Mouse (Mus musculus): ENCODE data around the gene Ankrd34a.
A peak's percentile ranks its signal among the peaks of the same experiment; 100 is the strongest.

Ankrd34a gene

DNA sequence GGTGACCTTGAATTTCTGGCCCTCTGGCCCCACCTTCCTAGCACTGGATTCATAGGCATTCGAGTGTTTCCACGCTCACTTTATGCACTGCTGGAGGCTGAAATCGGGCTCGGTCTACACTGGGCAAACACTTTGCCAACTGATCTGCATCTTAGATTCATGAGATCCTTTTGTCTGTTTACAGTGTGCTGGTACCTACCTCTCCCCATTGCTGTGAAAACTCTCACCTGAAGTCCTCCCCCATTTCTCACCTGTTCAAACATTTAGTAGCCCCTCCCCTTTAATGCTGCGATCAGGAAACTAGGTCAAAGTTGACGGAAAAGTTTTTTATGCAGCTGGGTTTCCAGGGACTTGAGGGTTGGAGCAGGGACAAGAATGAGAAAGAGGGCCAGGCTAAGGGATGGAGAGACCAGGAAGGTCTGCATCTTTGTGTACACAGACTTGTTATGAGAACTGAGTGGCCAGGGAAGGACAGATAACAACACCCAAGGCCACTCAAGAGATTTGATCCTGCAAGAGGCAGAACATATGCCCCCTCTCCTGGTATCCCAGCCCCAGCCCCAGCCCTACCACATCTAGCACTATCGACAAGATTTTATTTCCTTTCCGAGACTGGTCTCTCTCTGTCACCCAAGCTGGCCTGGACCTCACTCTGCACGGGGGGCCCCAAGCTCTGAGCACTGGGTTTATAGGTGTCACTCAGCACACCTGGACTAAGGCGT is 32.4 kb upstream of the Ankrd34a start:
- DNase-seq: no peak

DNA sequence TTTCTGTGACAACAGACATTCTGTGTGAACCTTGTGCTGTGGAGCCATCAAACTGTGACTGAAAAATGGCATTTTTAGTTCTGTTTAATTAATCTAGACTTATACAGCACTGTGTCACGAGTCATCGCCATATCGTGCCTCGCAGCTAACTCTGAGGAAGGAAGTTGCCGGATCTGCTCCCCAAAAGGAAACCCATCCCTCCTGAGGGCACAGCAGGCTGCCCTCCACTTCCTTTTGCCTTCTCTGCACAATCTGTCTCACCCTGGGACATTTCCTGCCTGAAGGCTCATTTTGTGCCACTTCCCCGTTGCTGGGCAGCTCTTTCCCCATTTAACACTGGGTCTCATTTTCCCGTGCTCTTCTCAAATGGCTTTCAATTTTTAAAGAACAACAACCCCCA is 31.8 kb upstream of the Ankrd34a start:
- no peak for DNase-seq

DNA sequence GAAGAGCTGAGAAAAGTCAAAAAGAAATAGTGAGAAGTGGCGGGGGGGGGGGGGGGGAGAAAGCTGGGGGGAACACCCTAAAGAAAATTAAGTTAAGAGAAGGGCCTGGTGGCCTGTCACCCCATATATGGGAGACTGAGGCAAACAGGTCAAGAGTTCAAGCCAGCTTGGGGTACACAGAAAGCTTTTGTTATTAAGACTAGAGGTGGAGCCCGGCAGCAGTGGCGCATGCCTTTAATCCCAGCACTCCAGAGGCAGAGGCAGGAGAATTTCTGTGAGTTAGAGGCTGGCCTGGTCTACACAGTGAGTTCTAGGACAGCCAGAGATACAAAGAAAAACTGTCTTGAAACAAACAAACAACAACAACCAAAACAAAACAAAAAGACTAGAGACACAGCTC is 31.3 kb upstream of the Ankrd34a start:
- no peak for DNase-seq

DNA sequence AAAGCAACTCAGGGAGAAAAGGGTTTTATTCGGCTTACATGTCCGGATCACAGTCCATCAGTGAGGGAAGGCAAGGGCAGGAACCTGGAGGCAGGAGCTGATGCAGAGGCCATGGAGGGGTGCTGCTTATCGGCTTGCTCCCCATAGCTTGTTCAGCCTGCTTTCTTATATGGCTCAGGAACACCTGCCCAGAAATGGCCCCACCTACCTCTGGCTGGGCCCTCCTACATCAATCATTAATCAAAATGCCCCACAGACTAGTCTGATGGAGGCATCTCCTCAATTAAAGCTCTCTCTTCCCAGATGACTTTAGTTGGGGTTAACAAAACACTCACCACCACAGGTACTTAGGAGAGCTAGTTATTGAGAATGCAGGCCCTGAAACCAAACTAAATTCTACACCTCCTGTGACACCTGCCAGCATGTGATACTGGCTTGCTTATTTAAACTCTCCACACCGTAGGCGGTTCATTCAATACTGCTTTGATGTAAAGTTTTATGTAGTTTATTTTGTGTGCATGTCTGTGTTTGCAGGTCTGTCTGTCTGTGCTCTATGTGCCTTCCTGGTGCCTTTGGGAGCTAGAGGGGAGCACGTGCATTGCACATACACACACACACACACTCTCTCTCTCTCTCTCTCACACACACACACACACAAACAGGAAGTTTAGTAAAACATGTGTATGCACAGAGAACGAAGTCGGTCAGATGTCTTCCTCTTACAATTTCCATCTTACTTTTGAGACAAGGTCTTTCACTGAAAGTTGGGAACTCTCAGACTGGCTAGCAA is 29.6 kb upstream of the Ankrd34a start:
- DNase-seq: no peak

DNA sequence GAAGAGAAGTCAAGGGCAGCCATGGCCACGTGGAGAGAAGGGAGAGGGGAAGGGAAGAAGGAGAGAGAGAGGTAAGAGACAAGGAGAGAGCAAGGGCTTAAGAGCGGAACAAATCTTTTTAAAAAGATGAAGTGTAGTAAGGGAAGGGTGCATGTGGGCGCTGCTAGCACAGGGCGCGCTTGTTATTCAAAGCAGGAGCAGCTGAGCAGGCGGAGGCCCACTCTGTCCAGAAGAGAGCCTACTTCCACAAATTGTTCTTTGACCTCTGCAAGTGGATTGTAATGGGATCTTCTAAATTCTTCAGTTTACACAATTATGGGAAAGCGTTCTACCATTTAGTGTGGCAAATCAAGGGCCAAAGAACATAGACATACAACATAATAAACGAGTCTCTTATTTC is 27.8 kb upstream of the Ankrd34a start:
- DNase-seq: no peak

DNA sequence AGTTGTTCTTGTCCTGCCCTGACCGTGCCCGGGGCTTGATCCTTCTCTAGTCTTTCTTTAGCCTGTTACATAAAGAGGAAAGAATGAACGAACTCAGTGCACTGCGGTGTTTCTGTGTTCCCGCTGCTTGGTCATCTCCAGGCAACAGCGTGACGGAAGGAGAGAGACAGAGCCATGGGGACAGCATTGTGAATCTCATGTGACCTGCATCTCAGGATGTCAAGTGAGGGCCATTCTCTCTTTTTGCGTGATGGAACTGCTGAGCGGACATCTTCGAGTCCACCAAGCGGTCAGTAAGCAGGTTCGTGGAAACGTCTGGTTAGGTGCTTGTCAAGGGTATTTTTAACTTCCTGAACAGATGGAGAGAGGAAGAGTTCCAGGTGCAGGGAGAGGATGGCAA is 26.9 kb upstream of the Ankrd34a start:
- no peak for DNase-seq

DNA sequence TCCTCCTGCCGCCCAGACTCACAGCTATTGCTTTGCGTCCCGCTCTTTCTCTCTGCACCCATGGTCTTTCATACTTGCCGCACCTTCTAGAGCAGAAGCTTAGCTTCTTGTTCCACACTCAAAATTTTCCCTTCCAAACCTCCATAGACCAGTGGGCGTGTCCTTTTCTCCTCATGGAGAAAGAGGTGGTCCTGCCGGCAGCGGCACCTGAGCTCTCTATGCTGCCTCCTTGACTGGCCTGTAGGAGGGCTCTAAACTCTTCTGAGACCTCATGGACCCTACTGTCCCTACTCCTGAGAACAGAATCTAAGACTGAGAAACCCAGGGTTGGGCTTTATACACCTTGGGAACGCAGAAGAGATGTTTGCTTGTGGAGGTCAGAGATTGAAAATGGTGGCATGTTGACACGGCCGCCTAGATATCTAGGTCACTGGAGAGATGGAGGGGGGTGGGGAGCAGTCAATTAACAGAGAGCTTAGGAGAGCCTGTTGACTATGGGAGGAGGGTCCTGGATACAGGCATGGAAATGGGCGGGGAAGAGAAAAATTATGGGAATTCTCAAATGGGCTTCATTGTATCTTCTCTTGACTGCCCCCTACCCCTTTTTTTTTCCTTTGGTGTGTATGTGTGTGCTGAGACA is 26.4 kb upstream of the Ankrd34a start:
- DNase-seq: no peak

DNA sequence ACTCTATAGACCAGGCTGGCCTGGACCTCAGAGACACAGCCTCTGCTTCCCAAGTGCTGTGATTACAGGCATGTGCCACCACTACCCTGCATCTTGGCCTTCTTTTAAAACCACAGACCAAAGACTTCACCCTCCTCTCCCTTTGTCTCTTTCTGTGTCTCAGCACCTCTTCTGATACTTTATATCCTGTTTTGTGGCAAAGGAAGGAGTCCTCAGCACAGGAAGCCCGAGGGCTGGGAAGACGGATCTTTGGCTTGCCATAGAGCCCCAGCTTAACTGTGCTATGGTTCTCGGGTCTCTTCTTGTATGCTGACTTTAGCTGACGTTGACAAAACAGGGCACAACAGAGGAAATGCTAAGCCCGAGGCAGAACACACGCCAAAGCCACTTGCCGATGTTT is 25.8 kb upstream of the Ankrd34a start:
- no peak for DNase-seq

DNA sequence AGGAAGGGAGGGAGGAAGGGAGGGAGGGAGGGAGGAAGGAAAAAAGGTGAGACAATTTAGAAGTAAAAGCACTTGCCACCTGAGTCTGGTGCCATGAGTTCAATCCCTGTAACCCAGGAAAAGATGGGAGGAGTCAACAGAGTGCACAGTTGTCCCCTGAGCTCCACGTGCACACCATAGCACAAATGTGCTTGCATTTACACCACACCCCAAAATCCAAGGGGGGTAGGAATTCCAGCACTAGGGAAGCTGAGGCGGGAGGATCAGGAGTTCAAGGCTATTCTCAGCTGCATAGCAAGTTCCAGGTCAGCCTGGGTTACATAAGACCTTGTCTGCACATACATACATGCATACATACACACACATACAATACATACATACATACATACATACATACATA is 25.1 kb upstream of the Ankrd34a start:
- DNase-seq: no peak

DNA sequence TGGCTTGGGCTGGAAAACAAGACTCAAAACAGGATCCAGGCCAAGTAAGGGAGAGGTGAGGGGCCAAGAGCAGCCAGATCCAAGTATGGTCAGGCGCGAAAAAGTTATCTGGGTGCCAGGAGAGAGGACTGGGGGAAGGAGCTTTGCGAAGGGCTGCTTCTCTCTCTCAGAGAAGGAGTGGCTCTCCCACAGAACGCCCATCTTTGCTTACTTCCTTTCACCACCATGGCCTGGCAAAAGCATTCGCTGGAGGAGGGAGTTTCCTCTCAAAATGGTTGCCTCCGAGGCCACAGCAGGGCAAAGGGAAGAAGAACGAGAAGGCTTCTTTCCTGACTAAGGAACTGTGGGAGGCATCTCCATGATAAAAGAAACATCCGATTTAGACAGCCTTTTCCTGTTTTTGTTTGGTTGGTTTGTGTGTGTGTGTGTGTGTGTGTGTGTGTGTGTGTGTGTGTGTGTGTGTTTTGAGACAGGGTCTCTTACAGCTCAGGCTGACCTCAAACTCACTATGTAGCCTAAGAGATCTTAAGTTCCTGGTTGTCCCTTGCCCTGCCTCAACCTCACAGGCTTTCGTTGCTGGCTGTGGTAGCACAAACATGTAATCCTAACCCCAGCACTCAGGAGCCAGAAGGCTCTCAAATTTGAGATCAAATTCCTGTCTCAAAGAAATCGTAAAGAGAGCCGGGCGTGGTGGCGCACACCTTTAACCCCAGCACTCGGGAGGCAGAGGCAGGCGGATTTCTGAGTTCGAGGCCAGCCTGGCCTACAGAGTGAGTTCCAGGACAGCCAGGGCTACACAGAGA is 24.3 kb upstream of the Ankrd34a start:
- no peak for DNase-seq

DNA sequence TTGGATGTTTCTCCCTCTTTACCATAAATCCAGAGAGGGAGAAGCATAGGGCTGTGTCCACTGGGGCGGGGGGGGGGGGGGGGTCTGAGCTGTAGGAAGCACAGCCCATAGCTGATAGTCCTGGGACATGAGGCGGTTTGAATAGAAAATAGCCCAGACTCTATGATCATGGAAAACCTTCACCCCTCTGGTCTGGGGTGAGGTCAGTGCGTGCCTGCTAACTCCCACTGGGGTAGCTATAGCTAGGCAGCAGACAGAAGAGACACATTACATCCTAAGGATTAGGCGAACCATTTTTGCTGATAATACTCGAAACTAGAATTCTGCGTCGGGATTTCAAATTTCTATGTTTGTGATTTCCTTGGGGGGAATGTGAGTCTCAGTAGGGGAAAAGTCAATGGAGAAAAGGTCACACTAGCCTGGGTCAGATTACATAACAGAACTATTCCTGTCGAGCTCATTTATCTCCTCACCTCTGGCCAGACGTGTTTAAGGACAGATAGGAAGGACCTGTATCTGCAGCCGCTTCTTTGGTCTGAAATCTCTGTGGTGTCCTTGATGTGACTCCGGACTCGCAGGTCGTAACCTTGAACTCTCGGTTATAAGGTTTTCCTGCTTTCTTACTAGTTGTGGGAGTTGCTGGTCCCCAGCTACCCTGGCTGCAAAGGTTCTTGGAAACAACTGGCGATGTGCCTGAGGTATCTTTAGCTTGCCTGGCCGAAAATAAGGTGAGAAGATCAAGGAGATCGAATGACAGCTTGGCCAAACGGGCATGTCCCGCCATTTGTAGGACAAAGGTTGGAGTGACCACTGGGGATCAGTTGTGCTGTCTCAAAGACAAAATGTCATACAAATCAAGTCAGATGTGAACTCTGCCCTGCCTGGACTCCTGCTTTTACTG is 22.6 kb upstream of the Ankrd34a start:
- no peak for DNase-seq

DNA sequence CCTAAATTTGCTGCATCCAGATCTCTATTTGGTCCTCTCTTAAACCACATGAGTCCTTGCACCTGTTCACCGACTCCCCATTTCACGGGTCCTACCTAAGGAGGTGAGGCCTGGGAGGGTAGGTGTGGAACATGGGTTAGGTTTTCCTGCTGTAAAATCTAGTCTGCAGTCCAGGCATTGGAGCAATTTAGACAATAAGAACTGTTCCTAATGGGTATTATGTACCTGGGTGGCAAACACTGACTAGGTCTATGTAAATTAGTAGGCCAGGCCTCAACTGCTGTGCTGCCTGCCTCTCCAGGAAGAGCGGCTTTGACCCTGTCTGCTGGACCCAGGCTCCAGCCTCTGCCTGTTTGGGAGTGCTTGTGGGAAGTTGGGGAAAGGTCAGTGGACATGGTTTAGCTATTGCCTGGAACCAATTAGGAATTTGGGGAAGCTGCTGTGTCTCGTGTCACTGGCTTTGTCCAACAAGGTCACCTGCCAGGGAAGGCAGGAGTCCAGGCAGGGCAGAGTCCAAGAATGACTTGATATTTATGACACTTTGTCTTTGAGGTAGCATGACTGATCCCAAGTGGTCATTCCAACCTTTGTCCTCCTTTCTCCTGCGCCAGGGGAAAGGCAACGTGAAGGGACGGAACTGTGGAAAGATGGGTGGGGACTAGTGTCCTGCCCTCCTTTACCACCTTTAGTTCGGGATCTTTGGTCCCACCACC is 21.0 kb upstream of the Ankrd34a start:
- no peak for DNase-seq

DNA sequence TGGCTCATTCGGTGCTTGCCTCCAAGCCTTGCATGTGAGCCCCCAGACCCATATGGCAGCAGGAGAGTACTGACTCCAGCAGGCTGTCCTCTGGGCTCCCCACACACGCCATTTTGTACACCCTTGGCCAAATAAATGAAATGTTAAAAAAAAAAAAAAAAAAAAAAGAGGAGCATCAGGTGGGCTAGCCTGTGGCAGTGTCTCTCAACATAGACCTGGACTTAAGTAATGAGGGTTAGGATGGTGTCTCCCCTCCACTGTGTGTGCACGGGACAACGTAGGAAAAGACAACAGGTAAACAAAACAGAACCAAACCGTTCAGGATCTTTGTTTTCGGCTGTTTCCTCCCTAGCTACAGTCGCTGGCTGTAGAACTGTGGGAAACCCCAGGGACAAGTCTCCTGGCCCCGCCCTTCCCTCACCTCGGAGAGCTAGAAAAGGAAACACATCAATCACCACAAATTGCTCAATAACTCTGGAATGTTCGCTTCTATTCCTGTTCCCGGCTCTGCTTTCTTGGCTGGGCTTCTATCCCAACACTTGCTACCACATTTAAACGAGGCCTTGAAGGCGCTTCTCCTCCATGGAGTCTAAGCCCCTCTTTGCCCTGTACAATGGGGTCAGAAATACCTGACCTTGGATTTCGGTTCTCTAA is 20.3 kb upstream of the Ankrd34a start:
- DNase-seq: peak; percentile 17

DNA sequence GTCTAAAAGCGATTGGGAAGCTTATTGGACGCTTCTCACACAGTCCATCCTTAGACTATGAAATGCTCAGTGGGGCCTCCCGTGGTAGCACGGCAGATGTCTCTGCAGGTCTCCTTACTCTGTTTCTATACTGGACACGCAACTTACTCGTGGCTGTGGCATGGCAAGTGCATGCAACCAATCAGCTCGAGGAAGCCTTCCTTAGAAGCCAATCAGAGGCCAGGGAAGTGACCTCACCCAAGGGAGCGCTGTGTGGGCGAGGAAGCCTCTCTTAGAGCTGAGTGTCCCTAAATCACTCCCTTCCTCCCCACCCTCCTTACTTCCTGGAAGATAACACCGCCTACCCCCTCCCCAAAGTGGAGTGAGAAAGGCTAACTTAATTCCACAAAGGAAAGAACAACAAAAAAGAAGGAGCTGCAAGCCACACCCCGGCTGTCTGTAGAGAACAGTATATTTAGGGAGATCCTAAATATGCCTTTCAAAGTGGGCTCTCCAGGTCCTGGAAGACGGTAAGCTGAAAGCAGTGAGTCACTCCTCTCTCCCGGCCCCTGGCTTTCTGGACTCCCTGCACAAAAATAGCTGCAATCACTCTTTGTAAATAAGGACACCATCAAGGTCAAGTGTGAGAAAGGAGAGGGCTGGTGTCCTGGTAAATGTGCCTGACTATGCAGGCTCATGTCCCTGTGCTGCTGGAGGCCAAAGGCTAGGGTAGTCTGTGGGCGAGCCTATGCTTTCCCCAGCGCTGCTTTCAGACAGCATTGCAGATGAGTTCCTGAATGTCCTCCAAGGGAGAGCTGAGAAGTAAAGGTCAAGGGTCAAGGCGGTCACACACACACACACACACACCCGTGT is 19.5 kb upstream of the Ankrd34a start, which contains the start of gene Gm16253:
Gene Gm16253, plus strand, starts transcription at position 295 of the 852 bp plus-strand sequence.
- peak; percentile 95 for DNase-seq

DNA sequence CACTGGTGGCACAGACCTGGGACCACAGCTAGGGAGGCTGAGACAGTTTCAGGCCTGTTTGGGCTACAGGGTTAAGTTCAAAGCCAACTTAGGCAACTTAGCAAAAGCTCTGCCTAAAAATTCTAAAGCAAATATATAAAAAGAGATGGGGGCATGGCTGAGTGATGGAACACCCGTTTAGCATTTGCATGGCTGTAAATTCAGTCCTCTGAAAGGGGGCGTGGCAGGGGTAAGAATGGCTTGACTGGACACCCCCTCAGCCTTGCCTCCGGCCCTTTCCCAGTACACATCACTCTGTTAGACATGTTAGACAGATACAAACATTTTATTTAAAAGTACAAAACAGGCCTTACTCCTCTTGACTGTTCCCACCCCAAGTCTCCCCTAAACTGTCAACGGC is 18.9 kb upstream of the Ankrd34a start:
- no peak for DNase-seq

DNA sequence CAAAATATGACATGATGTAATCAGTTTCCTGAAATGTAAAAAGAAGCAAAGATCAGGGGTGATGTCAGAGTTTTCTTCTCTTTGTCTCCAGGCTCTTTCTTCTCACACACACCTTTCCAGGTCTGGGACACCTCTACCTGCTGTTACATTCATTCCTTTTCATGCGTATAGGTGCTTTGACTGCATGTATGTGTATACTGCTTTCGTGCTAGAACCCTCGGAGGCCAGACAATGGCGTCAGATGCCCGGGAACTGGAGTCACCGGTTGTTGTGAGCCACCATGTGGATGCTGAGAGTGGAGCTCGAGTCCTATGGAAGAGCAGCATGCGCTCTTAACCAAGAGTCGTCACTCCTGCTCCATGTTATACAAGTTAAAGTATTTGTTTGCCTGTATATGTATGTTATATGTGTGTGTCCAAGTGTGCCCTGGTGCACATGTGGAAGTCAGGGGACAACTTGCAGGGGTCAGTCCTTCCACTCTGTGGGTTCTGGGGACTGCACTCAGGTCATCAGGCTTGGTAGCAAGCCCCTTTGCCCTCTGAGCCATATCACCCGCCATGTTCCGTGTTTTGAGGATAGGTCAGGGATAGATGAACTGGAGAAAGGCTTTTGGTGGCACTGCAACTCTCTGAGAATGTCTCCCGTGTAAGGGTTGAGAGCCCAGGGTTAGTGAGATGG is 17.7 kb upstream of the Ankrd34a start:
- no peak for DNase-seq

DNA sequence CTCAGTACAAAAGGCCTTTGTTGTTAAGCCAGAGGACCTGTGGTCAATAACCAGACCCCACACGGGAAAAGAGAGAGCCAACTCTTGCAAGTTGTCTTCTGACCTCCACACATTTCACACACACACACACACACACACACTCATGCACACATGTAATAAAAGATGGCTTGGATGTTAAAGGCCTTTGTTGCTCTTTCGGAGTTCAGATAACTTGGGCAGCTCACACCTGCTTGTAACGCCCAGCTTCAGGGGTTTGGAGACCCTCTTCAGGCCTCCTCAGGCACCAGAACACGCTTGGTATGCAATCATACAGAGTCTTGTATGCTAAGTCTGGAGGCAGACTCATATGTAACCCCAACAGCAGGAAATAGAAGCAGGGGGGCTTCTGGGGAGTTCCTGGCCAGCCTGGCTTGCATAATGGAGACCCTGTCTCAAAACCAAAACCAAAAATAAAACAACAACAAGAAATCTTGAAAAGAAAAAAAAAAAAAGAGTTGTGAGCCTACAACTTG is 17.1 kb upstream of the Ankrd34a start:
- no peak for DNase-seq

DNA sequence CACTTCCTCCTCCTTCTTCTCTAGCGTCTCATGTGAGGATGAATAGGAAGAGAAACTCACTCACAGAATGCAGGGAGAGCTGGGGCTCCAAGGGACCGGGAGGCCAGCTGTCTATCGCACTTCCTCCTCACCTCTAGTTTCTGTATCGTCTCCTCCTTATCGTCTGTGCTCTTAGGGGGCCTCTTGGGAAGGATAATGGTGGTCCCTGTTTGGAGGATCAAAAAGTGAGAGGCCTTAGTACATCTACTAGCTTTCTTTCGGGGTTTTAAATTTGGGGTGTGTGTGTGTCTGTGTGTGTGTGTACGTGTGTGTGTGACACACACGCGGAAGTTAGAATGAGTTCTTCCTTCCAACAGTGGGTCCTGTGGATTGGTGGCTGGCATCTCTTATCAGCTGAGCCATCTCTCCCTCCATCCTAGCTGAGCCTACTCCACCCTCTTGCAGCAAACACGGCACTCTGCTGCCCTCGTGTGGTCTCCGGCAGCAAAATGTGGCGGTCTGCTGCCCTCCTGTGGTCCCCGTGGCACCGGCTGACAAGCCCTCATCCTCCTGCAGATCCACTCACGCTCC is 16.5 kb upstream of the Ankrd34a start:
- DNase-seq: peak; percentile 94

DNA sequence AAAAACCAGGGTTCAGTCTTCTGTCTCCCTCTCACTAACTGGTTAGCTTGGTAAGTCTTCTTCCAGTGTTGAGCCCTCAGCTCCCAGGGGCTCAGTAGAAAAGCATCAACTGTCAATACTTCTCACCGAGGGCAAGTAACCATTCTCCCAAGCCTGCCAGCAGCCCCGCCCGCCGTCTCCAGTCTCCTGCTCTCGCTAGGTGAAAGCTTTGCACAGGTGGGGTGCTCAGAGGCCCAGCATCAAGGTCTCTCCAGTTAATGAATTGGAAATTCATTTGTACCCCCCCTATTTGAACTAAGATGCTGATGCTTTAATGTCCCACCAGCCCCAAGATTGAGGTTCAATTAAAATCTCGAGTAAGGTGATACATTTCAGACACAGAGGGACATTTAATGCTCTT is 15.3 kb upstream of the Ankrd34a start:
- no peak for DNase-seq

Measured in right cerebral cortex, adult 18-20 months (tissue).